Mouse (Mus musculus): Measurements from ENCODE around the gene Gpr89. TPM values are rescaled to one million over a fixed set of nuclear protein-coding genes. Genes with fewer than 3 reads are reported as not detected.

The Gpr89 gene
- polyA plus RNA-seq, 1 experiment from 2014 or later = 93.4 TPM

DNA sequence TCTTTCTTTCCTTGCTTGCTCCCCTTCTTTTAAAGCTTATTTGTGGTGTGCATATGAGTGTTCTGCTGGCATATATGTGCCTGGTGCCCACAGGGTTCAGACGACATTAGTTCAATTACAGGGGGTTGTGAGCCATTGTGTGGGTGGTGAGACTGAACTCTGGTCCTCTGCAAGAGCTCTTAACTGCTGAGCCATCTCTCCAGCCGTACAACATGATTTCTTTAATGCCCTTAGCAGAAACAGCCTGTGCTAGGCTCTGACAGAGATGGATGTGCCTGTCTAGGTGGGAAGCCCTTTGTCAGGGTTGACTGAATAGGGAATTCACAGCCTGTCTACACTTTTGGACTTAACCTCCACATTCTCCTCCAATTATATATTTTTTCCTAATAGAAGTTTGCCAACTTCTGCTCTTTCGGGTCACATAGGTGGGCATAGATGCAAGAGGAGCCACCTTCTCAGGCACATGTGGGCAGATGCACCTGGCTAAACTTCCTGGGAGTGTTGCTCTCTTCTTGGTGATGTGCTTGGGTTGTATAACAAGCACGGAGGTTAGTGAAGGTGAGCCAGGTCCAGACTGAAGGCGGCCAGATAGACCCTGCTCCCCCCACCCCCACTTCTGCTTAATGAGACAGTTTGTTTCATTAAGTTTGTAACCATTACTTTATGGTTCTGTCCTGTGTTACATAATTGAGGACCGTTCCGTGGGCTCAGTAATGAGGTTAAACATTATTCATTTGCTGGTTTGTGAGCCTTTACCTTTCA, 70.4 kb downstream of the Gpr89 start:
- Histone ChIP-seq H3K4me3 (ENCODE audit: low read length) (no peak overlapping the region), H3K4me1 (ENCODE audit: control insufficient read depth, insufficient read depth, low read length) (peaks cover under 1% of the 10 kb centered on the region), H3K4me2 (ENCODE audit: low read depth, low read length) (no peak overlapping the region), H3K9ac (ENCODE audit: low read depth, low read length) (no peak overlapping the region), H3K27ac (ENCODE audit: low read length) (no peak overlapping the region), H3K9me3 (ENCODE audit: control insufficient read depth, low read length) (no peaks in the 10 kb centered on the region), H3K27me3 (replicated peaks; ENCODE audit: control insufficient read depth, insufficient read depth, low read length) (no peaks in the 10 kb centered on the region), H3K36me3 (ENCODE audit: control insufficient read depth, insufficient read depth, low read length) (no peaks in the 10 kb centered on the region)
- 62% methylated on average over 7 of the region's 7 CpGs for WGBS
- no peak for ATAC-seq

DNA sequence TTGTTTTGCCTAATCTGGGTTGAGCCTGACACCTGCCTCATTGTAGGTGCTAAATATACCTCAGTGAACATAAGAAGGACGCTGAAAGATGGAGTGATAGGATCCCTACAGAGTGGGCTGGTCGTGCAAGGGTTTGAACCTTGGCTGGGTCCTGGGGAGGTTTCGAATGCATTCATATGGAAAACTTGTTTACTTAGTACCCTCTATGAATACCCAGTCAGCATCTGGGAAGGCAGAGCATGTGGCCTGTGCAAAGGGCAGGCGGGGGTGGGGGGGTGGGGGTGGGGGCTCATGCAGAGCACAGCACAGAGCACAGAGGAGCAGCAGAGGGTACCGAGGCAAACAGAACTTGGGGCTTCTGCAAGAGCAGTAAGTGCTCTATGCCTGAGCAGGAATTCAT, 72.2 kb downstream of the Gpr89 start:
- H3K9ac ChIP-seq (ENCODE audit: low read depth, low read length) = no peak overlapping the region
- H3K27ac ChIP-seq (ENCODE audit: low read length) = no peak overlapping the region
- H3K36me3 ChIP-seq (ENCODE audit: control insufficient read depth, insufficient read depth, low read length) = no peaks in the 10 kb centered on the region
- H3K9me3 ChIP-seq (ENCODE audit: control insufficient read depth, low read length) = no peaks in the 10 kb centered on the region
- no peak overlapping the region for H3K4me2 ChIP-seq (ENCODE audit: low read depth, low read length)
- H3K27me3 ChIP-seq (replicated peaks; ENCODE audit: control insufficient read depth, insufficient read depth, low read length) = no peaks in the 10 kb centered on the region
- H3K4me1 ChIP-seq (ENCODE audit: control insufficient read depth, insufficient read depth, low read length) = peaks cover 8% of the 10 kb centered on the region
- no peak for ATAC-seq
- WGBS = 41% methylated on average over 5 of the region's 5 CpGs
- no peak overlapping the region for H3K4me3 ChIP-seq (ENCODE audit: low read length)

- peak overlapping the region; percentile 48 for H3K9ac ChIP-seq (ENCODE audit: low read depth, low read length)
- H3K27ac ChIP-seq (ENCODE audit: low read length) = peak overlapping the region; percentile 49; the same call in 1 of the 2 replicates
- ATAC-seq = peak; percentile 55
These were observed 75.3 kb downstream of the Gpr89 start for GRCm38 (mm10) chr3:96829856-96830255.

DNA sequence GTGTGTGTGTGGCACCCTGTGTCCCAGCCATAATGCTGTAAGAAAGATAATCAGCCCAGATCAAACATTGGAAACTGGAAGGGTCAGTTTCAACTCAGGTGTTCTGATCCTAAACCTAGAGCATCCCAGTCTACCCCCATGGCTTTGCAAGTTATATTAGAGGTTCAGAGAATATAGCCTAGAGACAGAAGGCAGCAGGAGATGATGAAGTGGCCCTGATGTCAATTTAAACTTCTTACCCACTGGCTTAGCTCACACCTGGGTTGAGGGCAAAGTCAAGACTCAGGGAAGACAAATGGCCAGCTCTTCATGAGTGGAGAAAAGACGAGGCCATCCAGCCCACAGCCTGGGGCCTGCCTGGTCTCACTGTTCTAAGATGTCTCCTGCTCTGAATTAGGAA, 76.2 kb downstream of the Gpr89 start, which contains the start of the genes Pdzk1 and Cd160:
Gene Pdzk1, plus strand, starts transcription at position 301 of the 400 bp plus-strand sequence.
Gene Cd160, minus strand, starts transcription at position 368 of the 400 bp plus-strand sequence.
- Histone ChIP-seq H3K9ac (ENCODE audit: low read depth, low read length) (peak within 1 kb of the TSS; percentile 48), H3K4me2 (ENCODE audit: low read depth, low read length) (peak within 1 kb of the TSS; percentile 39), H3K27ac (ENCODE audit: low read length) (peak within 1 kb of the TSS; percentile 49), H3K9me3 (ENCODE audit: control insufficient read depth, low read length) (no peaks in the 10 kb centered on the region), H3K27me3 (replicated peaks; ENCODE audit: control insufficient read depth, insufficient read depth, low read length) (no peaks in the 10 kb centered on the region), H3K36me3 (ENCODE audit: control insufficient read depth, insufficient read depth, low read length) (no peaks in the 10 kb centered on the region), H3K4me1 (ENCODE audit: control insufficient read depth, insufficient read depth, low read length) (peaks cover 8% of the 10 kb centered on the region), H3K4me3 (ENCODE audit: low read length) (peak within 1 kb of the TSS; percentile 29)
- WGBS = 76% methylated on average over 1 of the region's 1 CpGs
- ATAC-seq = 0 out of 2 replicates have a peak, but pooled peaks have one; percentile 6

More at GRCm38 (mm10) chr3:96829856-96830255, 75.3 kb downstream of the Gpr89 start:
- 69% methylated on average over 10 of the region's 10 CpGs for WGBS
- H3K4me2 ChIP-seq (ENCODE audit: low read depth, low read length) = peak overlapping the region; percentile 38; the same call in 1 of the 2 replicates
- no peaks in the 10 kb centered on the region for H3K27me3 ChIP-seq (replicated peaks; ENCODE audit: control insufficient read depth, insufficient read depth, low read length)
- peak overlapping the region; percentile 29 for H3K4me3 ChIP-seq (ENCODE audit: low read length)
- no peaks in the 10 kb centered on the region for H3K9me3 ChIP-seq (ENCODE audit: control insufficient read depth, low read length)
- H3K36me3 ChIP-seq (ENCODE audit: control insufficient read depth, insufficient read depth, low read length) = no peaks in the 10 kb centered on the region
- H3K4me1 ChIP-seq (ENCODE audit: control insufficient read depth, insufficient read depth, low read length) = peaks cover 8% of the 10 kb centered on the region

- Histone ChIP-seq H3K27ac (ENCODE audit: low read length) (peak overlapping the region; percentile 43), H3K36me3 (ENCODE audit: control insufficient read depth, insufficient read depth, low read length) (no peaks in the 10 kb centered on the region), H3K9ac (ENCODE audit: low read depth, low read length) (0 out of 2 replicates have a peak overlapping the region, but pooled peaks have one; percentile 9), H3K27me3 (replicated peaks; ENCODE audit: control insufficient read depth, insufficient read depth, low read length) (no peaks in the 10 kb centered on the region), H3K4me2 (ENCODE audit: low read depth, low read length) (peak overlapping the region; percentile 39), H3K4me1 (ENCODE audit: control insufficient read depth, insufficient read depth, low read length) (peaks cover 8% of the 10 kb centered on the region), H3K4me3 (ENCODE audit: low read length) (peak overlapping the region; percentile 7; the same call in 1 of the 2 replicates), H3K9me3 (ENCODE audit: control insufficient read depth, low read length) (no peaks in the 10 kb centered on the region)
- 34% methylated on average over 15 of the region's 15 CpGs for WGBS
- peak; percentile 43; the same call in 1 of the 2 replicates for ATAC-seq
These were observed 76.8 kb downstream of the Gpr89 start for GRCm38 (mm10) chr3:96828308-96828864.

DNA sequence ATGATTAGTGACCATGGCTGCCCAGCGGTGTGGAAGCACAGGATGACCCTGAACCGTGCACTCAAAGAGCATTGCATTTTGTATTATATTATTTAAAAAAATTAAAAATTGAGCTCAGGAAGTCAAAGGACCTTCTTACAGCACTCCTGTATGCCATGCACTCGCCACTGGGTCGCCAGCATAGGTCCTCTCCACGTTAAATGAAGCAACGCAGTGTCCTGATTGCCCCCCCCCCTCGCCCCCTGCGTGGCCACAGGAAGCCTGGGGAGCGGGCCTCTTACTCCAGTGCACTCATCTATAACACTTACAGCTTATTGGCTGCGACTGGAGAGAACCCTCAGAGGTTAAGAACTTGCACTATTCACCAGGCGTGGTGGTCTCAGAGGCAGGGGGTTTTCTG, 79.9 kb downstream of the Gpr89 start:
- Histone ChIP-seq H3K4me1 (ENCODE audit: control insufficient read depth, insufficient read depth, low read length) (peaks cover 8% of the 10 kb centered on the region), H3K27ac (ENCODE audit: low read length) (no peak overlapping the region), H3K9me3 (ENCODE audit: control insufficient read depth, low read length) (no peaks in the 10 kb centered on the region), H3K36me3 (ENCODE audit: control insufficient read depth, insufficient read depth, low read length) (no peaks in the 10 kb centered on the region), H3K27me3 (replicated peaks; ENCODE audit: control insufficient read depth, insufficient read depth, low read length) (no peaks in the 10 kb centered on the region), H3K4me2 (ENCODE audit: low read depth, low read length) (no peak overlapping the region), H3K4me3 (ENCODE audit: low read length) (no peak overlapping the region), H3K9ac (ENCODE audit: low read depth, low read length) (no peak overlapping the region)
- ATAC-seq = no peak
- 51% methylated on average over 11 of the region's 11 CpGs for WGBS

GRCm38 (mm10) chr3:96824614-96825013, 80.5 kb downstream of the Gpr89 start:
- Histone ChIP-seq H3K9ac (ENCODE audit: low read depth, low read length) (no peak overlapping the region), H3K4me2 (ENCODE audit: low read depth, low read length) (no peak overlapping the region), H3K4me3 (ENCODE audit: low read length) (no peak overlapping the region), H3K9me3 (ENCODE audit: control insufficient read depth, low read length) (no peaks in the 10 kb centered on the region), H3K27ac (ENCODE audit: low read length) (no peak overlapping the region), H3K4me1 (ENCODE audit: control insufficient read depth, insufficient read depth, low read length) (peaks cover 6% of the 10 kb centered on the region; the same call in 1 of the 2 replicates), H3K36me3 (ENCODE audit: control insufficient read depth, insufficient read depth, low read length) (no peaks in the 10 kb centered on the region), H3K27me3 (replicated peaks; ENCODE audit: control insufficient read depth, insufficient read depth, low read length) (no peaks in the 10 kb centered on the region)
- ATAC-seq = no peak
- WGBS = 84% methylated on average over 12 of the region's 12 CpGs

DNA sequence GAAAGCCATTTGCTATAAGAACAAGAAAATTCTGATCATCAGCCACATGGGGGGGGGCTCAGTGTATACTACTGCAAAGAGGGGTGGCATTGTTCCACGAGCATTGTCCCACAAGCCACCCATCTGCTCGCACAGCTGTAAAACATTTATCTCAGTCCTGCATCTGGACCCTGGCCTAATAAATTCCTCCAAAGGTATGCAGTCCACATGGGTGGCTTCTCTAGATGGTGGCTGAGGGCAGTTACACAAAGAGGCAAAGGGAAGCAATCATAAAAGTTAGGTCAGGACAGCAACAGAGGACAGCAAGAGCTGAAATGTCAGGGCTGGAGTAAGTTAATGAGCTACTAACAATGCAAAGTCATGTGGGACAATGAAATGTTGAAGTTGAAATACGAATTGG, 81.4 kb downstream of the Gpr89 start:
- H3K9ac ChIP-seq (ENCODE audit: low read depth, low read length) = no peak overlapping the region
- H3K27me3 ChIP-seq (replicated peaks; ENCODE audit: control insufficient read depth, insufficient read depth, low read length) = no peaks in the 10 kb centered on the region
- no peak overlapping the region for H3K4me2 ChIP-seq (ENCODE audit: low read depth, low read length)
- 37% methylated on average over 3 of the region's 3 CpGs for WGBS
- H3K9me3 ChIP-seq (ENCODE audit: control insufficient read depth, low read length) = no peaks in the 10 kb centered on the region
- no peak overlapping the region for H3K4me3 ChIP-seq (ENCODE audit: low read length)
- H3K27ac ChIP-seq (ENCODE audit: low read length) = no peak overlapping the region
- no peaks in the 10 kb centered on the region for H3K36me3 ChIP-seq (ENCODE audit: control insufficient read depth, insufficient read depth, low read length)
- peak; percentile 80 for ATAC-seq
- no peaks in the 10 kb centered on the region for H3K4me1 ChIP-seq (ENCODE audit: control insufficient read depth, insufficient read depth, low read length)

DNA sequence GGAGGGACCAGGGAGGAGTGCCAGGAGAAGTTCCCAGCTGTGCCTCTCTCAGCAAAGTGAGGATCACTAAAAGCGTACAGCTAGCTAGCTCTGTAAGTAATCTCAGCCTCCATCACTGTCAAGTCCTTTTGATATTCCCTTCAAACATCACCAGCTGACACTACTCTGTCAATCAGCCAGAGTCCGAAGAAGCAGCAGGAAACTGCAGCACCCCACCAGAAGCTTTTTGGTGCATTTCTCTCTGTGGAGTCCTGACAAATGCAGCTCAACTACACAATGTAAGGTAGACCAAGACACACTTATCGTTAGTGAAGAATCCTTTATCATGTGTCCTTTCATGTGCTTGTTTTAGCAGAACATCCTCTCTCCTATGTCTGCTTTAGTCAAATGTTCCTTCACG, 83.6 kb downstream of the Gpr89 start:
- 86% methylated on average over 4 of the region's 4 CpGs for WGBS
- no peak overlapping the region for H3K4me2 ChIP-seq (ENCODE audit: low read depth, low read length)
- ATAC-seq = no peak
- H3K4me3 ChIP-seq (ENCODE audit: low read length) = no peak overlapping the region
- H3K9ac ChIP-seq (ENCODE audit: low read depth, low read length) = no peak overlapping the region
- H3K36me3 ChIP-seq (ENCODE audit: control insufficient read depth, insufficient read depth, low read length) = no peaks in the 10 kb centered on the region
- H3K27ac ChIP-seq (ENCODE audit: low read length) = no peak overlapping the region
- no peaks in the 10 kb centered on the region for H3K27me3 ChIP-seq (replicated peaks; ENCODE audit: control insufficient read depth, insufficient read depth, low read length)
- no peaks in the 10 kb centered on the region for H3K4me1 ChIP-seq (ENCODE audit: control insufficient read depth, insufficient read depth, low read length)
- H3K9me3 ChIP-seq (ENCODE audit: control insufficient read depth, low read length) = no peaks in the 10 kb centered on the region

Data from intestine, embryonic 16.5 days (tissue).